ENCODE assay signal across 19 mouse cellular contexts in the genomic region with DNA sequence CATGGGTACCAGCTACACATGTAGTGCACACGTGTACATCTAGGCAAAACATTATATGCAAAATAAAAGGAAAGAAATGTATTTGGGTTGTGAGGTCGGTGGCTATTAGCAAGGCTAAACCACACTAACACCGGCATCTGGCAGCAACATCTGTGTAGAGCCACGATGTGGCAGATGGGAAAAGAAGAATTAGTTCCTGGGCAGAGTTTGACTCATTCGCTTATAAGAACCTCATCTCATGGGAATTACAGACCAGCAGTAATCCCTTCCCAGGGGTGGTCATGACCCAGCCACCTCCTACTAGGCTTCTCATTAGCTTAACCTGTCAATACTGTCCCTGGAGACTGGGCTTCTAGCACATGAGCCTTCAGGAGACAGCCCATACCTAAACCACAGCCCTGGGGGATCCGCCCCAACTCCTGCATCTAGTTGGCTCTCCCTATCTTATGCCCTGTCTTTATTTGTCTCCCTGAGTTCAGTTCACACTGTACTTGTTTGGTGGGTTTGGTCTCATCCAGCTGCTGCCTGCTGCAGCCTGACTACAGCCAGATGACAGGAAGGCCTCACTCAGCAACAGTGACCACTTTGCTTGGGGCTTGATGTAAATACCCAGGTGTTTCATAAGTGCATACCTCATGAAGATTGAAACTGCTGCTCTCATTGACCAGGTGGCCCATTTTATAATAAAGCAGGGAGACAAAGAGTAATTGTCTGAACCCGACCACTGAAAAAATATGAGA.
DNase-seq lines count a peak whose midpoint lies in the region; ATAC-seq and TF ChIP-seq lines count a peak whose summit lies in the region.
"Had no signal": no experiment of that assay in that cellular context is flagged by ENCODE, and none has a peak within 500 bp of the region (broad histone marks: within the 10 kb centered on the region; RNA-seq: fewer than 3 reads in every experiment).

No protein-coding gene starts in this region.

- TF ChIP-seq POLR2A in lung, adult 2 months (IDR thresholded peaks at IDR 0.05; ENCODE audit: borderline replicate concordance, extremely low read depth, low read depth, low read length): no peak

- no peak overlapping the region for H3K9ac ChIP-seq in embryonic facial prominence, embryonic 12.5 days
- no peak overlapping the region for H3K9ac ChIP-seq in neural tube, embryonic 13.5 days
- H3K9ac ChIP-seq: liver, embryonic 12.5 days; lung, embryonic 15.5 days; midbrain, embryonic 12.5 days had no signal

- WGBS in embryonic facial prominence, embryonic 12.5 days: 75% methylated on average over 7 of the region's 7 CpGs
- 85% methylated on average over 7 of the region's 7 CpGs for WGBS in embryonic facial prominence, embryonic 10.5 days
- WGBS in neural tube, embryonic 13.5 days: 82% methylated on average over 7 of the region's 7 CpGs
- WGBS in limb, embryonic 10.5 days: 90% methylated on average over 7 of the region's 7 CpGs
- 86% methylated on average over 7 of the region's 7 CpGs for WGBS in lung, adult 2 months

- ATAC-seq in embryonic facial prominence, embryonic 12.5 days (ENCODE audit: insufficient number of reproducible peaks, insufficient read depth, low FRiP score, low TSS enrichment): peak; percentile 37; the same call in 1 of the 2 replicates
- no peak for ATAC-seq in neural tube, embryonic 13.5 days (ENCODE audit: low read depth)
- ATAC-seq: intestine, postnatal 0 days; liver, embryonic 12.5 days had no signal

- DNase-seq in embryonic facial prominence, embryonic 10.5 days (ENCODE audit: low spot score): no peak
- DNase-seq in neural tube, embryonic 10.5 days (ENCODE audit: extremely low spot score, low spot score): no peak
- DNase-seq in limb, embryonic 10.5 days (ENCODE audit: low spot score): no peak
- DNase-seq in lung, adult 2 months: no peak
- DNase-seq in thymus, adult 18-20 months: no peak
- no peak for DNase-seq in adipocyte (ENCODE audit: low spot score)
- DNase-seq: adrenal gland, postnatal 36 days; cerebellum, adult 8-10 months; heart, adult 11 months; heart, postnatal 36 days; kidney, postnatal 14 days had no signal

- no peak overlapping the region for H3K27ac ChIP-seq in embryonic facial prominence, embryonic 12.5 days
- no peak overlapping the region; the same call in 1 of the 2 replicates for H3K27ac ChIP-seq in embryonic facial prominence, embryonic 10.5 days (replicated peaks)
- H3K27ac ChIP-seq in neural tube, embryonic 13.5 days (replicated peaks): peak overlapping the region; percentile 84
- peak overlapping the region; percentile 38; the same call in 1 of the 2 replicates for H3K27ac ChIP-seq in limb, embryonic 10.5 days
- H3K27ac ChIP-seq: liver, embryonic 12.5 days; lung, embryonic 15.5 days; macrophage; midbrain, embryonic 12.5 days had no signal

- no peaks in the 10 kb centered on the region for H3K27me3 ChIP-seq in embryonic facial prominence, embryonic 12.5 days
- H3K27me3 ChIP-seq in embryonic facial prominence, embryonic 10.5 days (replicated peaks; ENCODE audit: low read depth, poor library complexity, severe bottlenecking): no peaks in the 10 kb centered on the region
- no peaks in the 10 kb centered on the region for H3K27me3 ChIP-seq in neural tube, embryonic 13.5 days
- no peaks in the 10 kb centered on the region for H3K27me3 ChIP-seq in limb, embryonic 10.5 days (ENCODE audit: low read depth, poor library complexity, severe bottlenecking)
- H3K27me3 ChIP-seq: heart, embryonic 13.5 days; liver, embryonic 12.5 days; lung, embryonic 15.5 days; midbrain, embryonic 12.5 days had no signal

- no peak overlapping the region for H3K4me3 ChIP-seq in embryonic facial prominence, embryonic 12.5 days
- no peak overlapping the region for H3K4me3 ChIP-seq in embryonic facial prominence, embryonic 10.5 days
- no peak overlapping the region for H3K4me3 ChIP-seq in neural tube, embryonic 13.5 days
- no peak overlapping the region for H3K4me3 ChIP-seq in limb, embryonic 10.5 days
- no peak overlapping the region for H3K4me3 ChIP-seq in lung, adult 2 months (replicated peaks; ENCODE audit: extremely low read depth, low read depth, low read length)
- H3K4me3 ChIP-seq: heart, embryonic 13.5 days; liver, embryonic 12.5 days; lung, embryonic 15.5 days; midbrain, embryonic 12.5 days had no signal

- no peak for TF ChIP-seq CTCF in lung, adult 2 months (IDR thresholded peaks at IDR 0.05; ENCODE audit: insufficient read depth, low read length)

- no peaks in the 10 kb centered on the region for H3K9me3 ChIP-seq in embryonic facial prominence, embryonic 12.5 days
- no peaks in the 10 kb centered on the region for H3K9me3 ChIP-seq in embryonic facial prominence, embryonic 10.5 days
- H3K9me3 ChIP-seq in neural tube, embryonic 13.5 days: no peaks in the 10 kb centered on the region
- no peaks in the 10 kb centered on the region for H3K9me3 ChIP-seq in limb, embryonic 10.5 days (replicated peaks)
- H3K9me3 ChIP-seq: heart, embryonic 13.5 days; liver, embryonic 12.5 days; lung, embryonic 15.5 days; midbrain, embryonic 12.5 days had no signal

- no peaks in the 10 kb centered on the region for H3K36me3 ChIP-seq in embryonic facial prominence, embryonic 12.5 days
- no peaks in the 10 kb centered on the region for H3K36me3 ChIP-seq in embryonic facial prominence, embryonic 10.5 days (replicated peaks)
- no peaks in the 10 kb centered on the region for H3K36me3 ChIP-seq in neural tube, embryonic 13.5 days
- no peaks in the 10 kb centered on the region for H3K36me3 ChIP-seq in limb, embryonic 10.5 days
- H3K36me3 ChIP-seq: heart, embryonic 13.5 days; liver, embryonic 12.5 days; lung, embryonic 15.5 days; midbrain, embryonic 12.5 days had no signal

- H3K4me1 ChIP-seq in embryonic facial prominence, embryonic 12.5 days: peaks cover 16% of the 10 kb centered on the region
- H3K4me1 ChIP-seq in embryonic facial prominence, embryonic 10.5 days: peaks cover 33% of the 10 kb centered on the region
- peaks cover 43% of the 10 kb centered on the region for H3K4me1 ChIP-seq in neural tube, embryonic 13.5 days (replicated peaks)
- H3K4me1 ChIP-seq in limb, embryonic 10.5 days: peaks cover 30% of the 10 kb centered on the region
- H3K4me1 ChIP-seq in lung, adult 2 months (ENCODE audit: control insufficient read depth, insufficient read depth, low read length): peaks cover 7% of the 10 kb centered on the region
- H3K4me1 ChIP-seq: liver, embryonic 12.5 days had no signal

- no peak overlapping the region for H3K4me2 ChIP-seq in embryonic facial prominence, embryonic 12.5 days (replicated peaks)
- H3K4me2 ChIP-seq in neural tube, embryonic 13.5 days: no peak overlapping the region
- H3K4me2 ChIP-seq: liver, embryonic 12.5 days; lung, embryonic 15.5 days; midbrain, embryonic 12.5 days had no signal

Comparison
In these comparisons a context has a peak if more than half of its experiments do, and no peak if none do; other contexts are left out.
1. H3K27ac ChIP-seq: peak in neural tube, embryonic 13.5 days (single experiment) and limb, embryonic 10.5 days (single experiment); none in embryonic facial prominence, embryonic 12.5 days (single experiment) and embryonic facial prominence, embryonic 10.5 days (single experiment).